Mouse (Mus musculus) CH12.LX (cell line): ENCODE measurements around the gene Pklr.

Experiments used
- CHD2 ChIP-seq: IDR thresholded peaks from 2 replicates; pipeline ENCODE4 v1.6.1; 2011; ENCODE audit warnings: low read length, improper control_type of control experiment
- CTCF ChIP-seq, 2 experiments: IDR thresholded peaks in 1 of 2; conservative IDR thresholded peaks in 1 of 2; 2 replicates each; pipeline ENCODE4 v1.5.1; 2011 to 2012; ENCODE audit warnings: low read depth in 2 of 2, low read length in 2 of 2, improper control_type of control experiment in 1 of 2, inconsistent platforms in 1 of 2, mild to moderate bottlenecking in 1 of 2, moderate library complexity in 1 of 2
- EP300 ChIP-seq: IDR thresholded peaks from 2 replicates; pipeline ENCODE4 v1.6.1; 2011; ENCODE audit warnings: low read length, improper control_type of control experiment
- ETS1 ChIP-seq: conservative IDR thresholded peaks from 2 replicates; pipeline ENCODE4 v1.6.1; 2012; ENCODE audit warnings: low read depth, mild to moderate bottlenecking, inconsistent platforms, low read length, improper control_type of control experiment, moderate library complexity
- HCFC1 ChIP-seq: IDR thresholded peaks from 2 replicates; pipeline ENCODE4 v1.6.1; 2012; ENCODE audit warnings: low read depth, mild to moderate bottlenecking, inconsistent platforms, low read length, improper control_type of control experiment
- POLR2A ChIP-seq: IDR thresholded peaks from 2 replicates; pipeline ENCODE4 v1.6.1; 2011; ENCODE audit warnings: low read depth, mild to moderate bottlenecking, improper control_type of control experiment, low read length
- ZC3H11A ChIP-seq: IDR thresholded peaks from 2 replicates; pipeline ENCODE4 v1.6.1; 2012; ENCODE audit warnings: low read depth, mild to moderate bottlenecking, inconsistent platforms, low read length, improper control_type of control experiment

DNA sequence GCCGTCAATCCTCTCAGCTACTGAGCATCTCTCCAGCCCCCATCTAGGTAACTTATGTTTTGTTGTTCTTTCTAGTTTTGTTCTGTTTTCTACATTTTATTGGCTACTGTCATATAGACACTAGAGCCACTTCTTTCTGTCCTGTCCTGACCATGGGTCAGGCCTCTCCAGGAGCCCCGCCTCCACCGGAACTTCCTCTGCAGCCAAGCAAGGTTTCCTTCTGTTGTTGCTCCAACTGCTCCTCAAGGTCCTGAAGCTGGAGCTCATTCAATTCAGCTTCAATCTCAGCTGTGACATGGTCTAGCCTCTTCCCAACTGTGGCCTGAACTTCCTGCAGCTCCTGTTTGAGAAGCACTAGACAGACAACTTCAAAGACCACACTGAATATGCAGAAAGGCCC is 6.0 kb upstream of the Pklr start:
- TF ChIP-seq CTCF (conservative IDR thresholded peaks at IDR 0.05 in 1 of 2, IDR thresholded peaks at IDR 0.05 in 1 of 2; ENCODE audit: low read depth in 2 of 2, low read length in 2 of 2) (no peak), POLR2A (no peak), ETS1 (no peak), EP300 (no peak), HCFC1 (no peak), ZC3H11A (no peak), CHD2 (no peak)
